Mouse (Mus musculus): ENCODE results near the gene Cd164. TPM values are rescaled to one million over a fixed set of nuclear protein-coding genes. Genes with fewer than 3 reads are reported as not detected.

Gene Cd164
- 178 and 202 TPM in 2 replicates for polyA plus RNA-seq (2014; fragmentation: Nextera tagmentation; extraction: Ambion mirVana)

DNA sequence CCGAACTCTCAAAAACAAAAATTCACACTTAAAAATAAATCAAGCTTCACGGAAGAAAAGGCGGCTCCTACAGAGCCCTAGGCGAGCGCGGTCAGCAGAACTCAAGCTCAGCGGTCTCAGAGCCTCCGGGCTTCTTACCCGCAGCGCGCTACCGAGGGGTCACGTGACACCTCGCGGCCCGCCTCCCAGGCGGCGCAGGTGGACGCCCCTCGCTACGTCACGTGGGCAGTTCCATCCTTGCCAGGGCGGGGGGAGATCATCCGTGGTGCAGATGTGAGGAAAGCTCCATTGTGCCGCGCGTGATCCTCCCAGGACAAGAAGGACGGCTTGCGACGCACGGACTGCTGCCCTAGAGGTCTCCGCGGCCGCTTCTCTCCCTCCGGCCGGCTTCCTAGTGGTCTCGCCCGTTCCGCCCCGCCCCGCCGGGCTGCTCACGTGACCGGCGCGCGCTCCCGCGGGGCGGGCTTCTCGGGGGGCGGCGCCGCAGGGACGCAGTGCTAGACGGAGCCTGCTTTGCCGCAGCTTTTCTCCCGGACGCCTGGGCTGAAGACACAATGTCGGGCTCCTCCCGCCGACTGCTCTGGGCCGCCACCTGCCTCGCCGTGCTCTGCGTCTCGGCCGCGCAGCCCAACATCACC is at the start of gene Cd164:
Gene Cd164, plus strand, starts transcription at position 434 of the 638 bp plus-strand sequence.
- peak within 1 kb of the TSS; percentile 96 for H3K27ac ChIP-seq (ENCODE audit: low read length)
- H3K9ac ChIP-seq (replicated peaks; ENCODE audit: low read depth, low read length): peak within 1 kb of the TSS; percentile 96
- H3K9me3 ChIP-seq (ENCODE audit: control insufficient read depth, low read depth, low read length): no peaks in the 10 kb centered on the region
- H3K4me3 ChIP-seq (ENCODE audit: low read depth, low read length): peak within 1 kb of the TSS; percentile 97
- H3K4me2 ChIP-seq (replicated peaks; ENCODE audit: low read depth, low read length): peak within 1 kb of the TSS; percentile 73
- ATAC-seq (ENCODE audit: insufficient number of reproducible peaks, insufficient read depth, low FRiP score, low read depth): peak; percentile 94
- peaks cover 4% of the 10 kb centered on the region; the same call in 1 of the 2 replicates for H3K36me3 ChIP-seq (ENCODE audit: control insufficient read depth, insufficient read depth, low read length)
- no peaks in the 10 kb centered on the region for H3K27me3 ChIP-seq (ENCODE audit: control insufficient read depth, insufficient read depth, low read length)
- under 1% methylated on average over 67 of the region's 69 CpGs for WGBS
- H3K4me1 ChIP-seq (ENCODE audit: control insufficient read depth, insufficient read depth, low read length): peaks cover 27% of the 10 kb centered on the region

DNA sequence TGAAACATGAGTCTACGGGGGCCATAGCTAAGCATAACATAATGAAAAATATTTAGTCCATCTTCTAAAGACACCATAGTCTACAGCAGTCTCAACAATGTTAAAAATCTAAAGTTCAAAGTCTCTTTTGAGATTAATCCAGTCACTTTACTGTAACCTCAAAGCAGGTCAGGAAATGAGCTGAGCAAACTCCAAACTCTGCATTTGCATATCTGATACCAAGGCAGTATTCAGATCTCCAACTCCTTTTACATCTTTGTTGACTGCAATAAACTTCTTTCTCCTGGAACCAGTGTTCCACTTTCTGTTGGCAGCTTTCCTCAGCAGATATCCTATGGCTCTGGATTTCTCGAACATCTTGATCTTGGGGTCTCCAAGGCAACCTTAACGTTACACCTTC is 48.5 kb upstream of the Cd164 start:
- Histone ChIP-seq H3K9me3 (ENCODE audit: control insufficient read depth, low read depth, low read length) (no peaks in the 10 kb centered on the region), H3K27ac (ENCODE audit: low read length) (no peak overlapping the region), H3K4me1 (ENCODE audit: control insufficient read depth, insufficient read depth, low read length) (peaks cover 9% of the 10 kb centered on the region), H3K36me3 (ENCODE audit: control insufficient read depth, insufficient read depth, low read length) (no peaks in the 10 kb centered on the region; the same call in 1 of the 2 replicates), H3K4me2 (replicated peaks; ENCODE audit: low read depth, low read length) (no peak overlapping the region), H3K9ac (replicated peaks; ENCODE audit: low read depth, low read length) (no peak overlapping the region), H3K4me3 (ENCODE audit: low read depth, low read length) (no peak overlapping the region), H3K27me3 (ENCODE audit: control insufficient read depth, insufficient read depth, low read length) (no peaks in the 10 kb centered on the region)
- WGBS: 87% methylated on average over 3 of the region's 3 CpGs
- no peak for ATAC-seq (ENCODE audit: insufficient number of reproducible peaks, insufficient read depth, low FRiP score, low read depth)

DNA sequence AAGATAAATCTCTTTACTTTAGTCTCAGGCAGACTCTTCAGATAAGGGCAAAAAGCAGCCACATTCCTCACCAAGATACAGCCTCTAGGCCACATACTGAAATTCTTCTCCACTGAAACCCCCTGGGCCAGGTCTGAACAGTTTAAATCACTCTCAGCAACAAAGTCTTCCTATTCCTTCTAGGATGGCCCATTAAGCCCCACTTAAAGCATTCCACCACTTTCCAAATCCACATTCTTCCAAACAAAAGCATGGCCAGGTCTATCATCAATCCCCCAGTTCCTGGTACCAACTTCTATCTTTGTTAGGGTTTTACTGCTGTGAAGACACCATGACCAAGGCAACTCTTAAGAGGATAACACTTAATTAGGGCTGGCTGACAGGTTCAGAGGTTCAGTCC is 46.7 kb upstream of the Cd164 start:
- H3K27me3 ChIP-seq (ENCODE audit: control insufficient read depth, insufficient read depth, low read length): no peaks in the 10 kb centered on the region
- no peak overlapping the region for H3K4me3 ChIP-seq (ENCODE audit: low read depth, low read length)
- no peak overlapping the region for H3K4me2 ChIP-seq (replicated peaks; ENCODE audit: low read depth, low read length)
- no peak overlapping the region for H3K27ac ChIP-seq (ENCODE audit: low read length)
- no peak for ATAC-seq (ENCODE audit: insufficient number of reproducible peaks, insufficient read depth, low FRiP score, low read depth)
- no peak overlapping the region for H3K9ac ChIP-seq (replicated peaks; ENCODE audit: low read depth, low read length)
- H3K4me1 ChIP-seq (ENCODE audit: control insufficient read depth, insufficient read depth, low read length): peaks cover 13% of the 10 kb centered on the region
- no peaks in the 10 kb centered on the region for H3K9me3 ChIP-seq (ENCODE audit: control insufficient read depth, low read depth, low read length)
- H3K36me3 ChIP-seq (ENCODE audit: control insufficient read depth, insufficient read depth, low read length): no peaks in the 10 kb centered on the region

DNA sequence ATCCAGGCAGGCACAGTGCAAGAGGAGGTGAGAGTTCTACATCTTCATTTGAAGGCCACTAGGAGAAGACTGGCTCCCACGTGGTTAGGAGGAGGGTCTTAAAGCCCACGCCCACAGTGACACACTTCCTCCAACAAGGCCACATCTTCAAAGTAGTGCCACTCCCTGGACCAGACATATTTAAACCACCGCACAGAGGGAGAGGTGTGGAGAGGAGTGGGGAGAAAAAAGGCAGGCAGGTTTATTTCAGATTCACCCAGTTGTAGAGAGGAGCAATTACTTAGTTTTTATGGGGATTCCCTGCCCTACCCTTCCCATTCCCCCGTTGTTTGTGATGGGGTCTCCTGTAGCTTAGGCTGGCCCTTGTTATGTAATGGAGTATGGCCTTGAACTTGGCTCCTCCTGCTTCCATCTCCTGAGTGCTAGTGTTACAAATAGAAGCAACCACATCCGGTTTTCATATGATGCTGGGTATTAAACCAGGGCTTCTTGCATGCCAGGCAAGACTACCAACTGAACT is 46.2 kb upstream of the Cd164 start:
- WGBS: 79% methylated on average over 5 of the region's 5 CpGs

DNA sequence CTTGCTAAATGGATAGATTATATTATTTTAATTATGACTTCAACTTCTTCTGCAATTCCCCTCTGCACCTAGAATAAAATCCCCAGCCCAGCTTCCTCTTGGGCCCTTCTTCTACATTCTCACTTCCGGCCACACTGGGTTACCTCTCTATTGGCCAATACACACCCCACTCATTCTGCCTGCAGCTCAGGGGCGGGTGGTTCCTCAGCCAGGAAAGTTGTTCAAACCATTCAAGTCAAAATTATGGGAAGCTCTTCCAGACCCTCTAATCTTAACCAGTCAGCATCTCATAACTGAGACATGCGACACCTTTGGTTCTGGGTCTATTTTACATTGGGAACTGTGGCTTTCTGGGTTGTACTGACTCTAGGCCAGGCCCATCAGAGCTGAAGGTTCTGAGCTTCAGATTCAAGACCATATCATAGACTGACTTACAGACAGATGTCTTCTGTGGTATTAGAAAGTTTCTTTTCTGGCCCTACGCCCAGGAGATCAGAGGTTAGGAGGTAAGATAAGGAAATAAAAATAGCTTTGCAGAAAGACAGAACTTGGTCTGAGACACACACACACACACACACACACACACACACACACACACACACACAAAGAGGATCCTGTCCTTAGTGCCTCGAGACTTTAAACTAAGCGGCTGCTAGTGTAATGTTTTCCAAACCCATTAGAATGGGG is 45.3 kb upstream of the Cd164 start:
- H3K4me3 ChIP-seq (ENCODE audit: low read depth, low read length): no peak overlapping the region
- ATAC-seq (ENCODE audit: insufficient number of reproducible peaks, insufficient read depth, low FRiP score, low read depth): no peak
- H3K4me2 ChIP-seq (replicated peaks; ENCODE audit: low read depth, low read length): no peak overlapping the region
- no peaks in the 10 kb centered on the region for H3K36me3 ChIP-seq (ENCODE audit: control insufficient read depth, insufficient read depth, low read length)
- WGBS: 66% methylated on average over 6 of the region's 6 CpGs
- H3K9ac ChIP-seq (replicated peaks; ENCODE audit: low read depth, low read length): no peak overlapping the region
- H3K9me3 ChIP-seq (ENCODE audit: control insufficient read depth, low read depth, low read length): no peaks in the 10 kb centered on the region
- H3K4me1 ChIP-seq (ENCODE audit: control insufficient read depth, insufficient read depth, low read length): peaks cover 19% of the 10 kb centered on the region
- H3K27me3 ChIP-seq (ENCODE audit: control insufficient read depth, insufficient read depth, low read length): no peaks in the 10 kb centered on the region
- H3K27ac ChIP-seq (ENCODE audit: low read length): peak overlapping the region; percentile 60; the same call in 1 of the 2 replicates

More for the DNA sequence above, 46.2 kb upstream of the Cd164 start:
- Histone ChIP-seq H3K4me2 (replicated peaks; ENCODE audit: low read depth, low read length) (no peak overlapping the region), H3K27ac (ENCODE audit: low read length) (no peak overlapping the region), H3K9ac (replicated peaks; ENCODE audit: low read depth, low read length) (no peak overlapping the region), H3K36me3 (ENCODE audit: control insufficient read depth, insufficient read depth, low read length) (no peaks in the 10 kb centered on the region), H3K27me3 (ENCODE audit: control insufficient read depth, insufficient read depth, low read length) (no peaks in the 10 kb centered on the region), H3K4me3 (ENCODE audit: low read depth, low read length) (no peak overlapping the region), H3K4me1 (ENCODE audit: control insufficient read depth, insufficient read depth, low read length) (peaks cover 16% of the 10 kb centered on the region), H3K9me3 (ENCODE audit: control insufficient read depth, low read depth, low read length) (no peaks in the 10 kb centered on the region)
- no peak for ATAC-seq (ENCODE audit: insufficient number of reproducible peaks, insufficient read depth, low FRiP score, low read depth)

DNA sequence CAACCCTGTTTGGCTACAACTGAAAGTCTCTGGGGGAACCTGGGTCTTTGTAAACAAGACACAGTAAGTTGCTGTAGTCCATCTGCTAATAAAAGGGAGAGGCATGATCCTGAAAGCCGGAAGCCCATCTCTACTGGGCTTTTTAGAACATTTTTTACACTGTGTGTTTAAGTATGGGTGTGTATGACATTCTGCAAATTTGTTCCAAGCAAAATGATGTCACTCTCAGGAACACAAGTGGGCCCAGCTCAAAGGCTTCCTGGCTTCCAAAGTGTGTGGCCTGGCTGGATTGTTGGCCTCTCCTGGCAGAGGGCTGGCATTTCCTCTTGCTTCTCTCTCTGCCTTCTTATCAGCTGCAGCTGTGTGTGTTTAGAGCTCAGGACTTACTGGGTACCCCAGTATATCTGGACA is 44.2 kb upstream of the Cd164 start:
- H3K4me2 ChIP-seq (replicated peaks; ENCODE audit: low read depth, low read length): 0 out of 2 replicates have a peak overlapping the region, but pooled peaks have one; percentile 89
- peak overlapping the region; percentile 58 for H3K27ac ChIP-seq (ENCODE audit: low read length)

DNA sequence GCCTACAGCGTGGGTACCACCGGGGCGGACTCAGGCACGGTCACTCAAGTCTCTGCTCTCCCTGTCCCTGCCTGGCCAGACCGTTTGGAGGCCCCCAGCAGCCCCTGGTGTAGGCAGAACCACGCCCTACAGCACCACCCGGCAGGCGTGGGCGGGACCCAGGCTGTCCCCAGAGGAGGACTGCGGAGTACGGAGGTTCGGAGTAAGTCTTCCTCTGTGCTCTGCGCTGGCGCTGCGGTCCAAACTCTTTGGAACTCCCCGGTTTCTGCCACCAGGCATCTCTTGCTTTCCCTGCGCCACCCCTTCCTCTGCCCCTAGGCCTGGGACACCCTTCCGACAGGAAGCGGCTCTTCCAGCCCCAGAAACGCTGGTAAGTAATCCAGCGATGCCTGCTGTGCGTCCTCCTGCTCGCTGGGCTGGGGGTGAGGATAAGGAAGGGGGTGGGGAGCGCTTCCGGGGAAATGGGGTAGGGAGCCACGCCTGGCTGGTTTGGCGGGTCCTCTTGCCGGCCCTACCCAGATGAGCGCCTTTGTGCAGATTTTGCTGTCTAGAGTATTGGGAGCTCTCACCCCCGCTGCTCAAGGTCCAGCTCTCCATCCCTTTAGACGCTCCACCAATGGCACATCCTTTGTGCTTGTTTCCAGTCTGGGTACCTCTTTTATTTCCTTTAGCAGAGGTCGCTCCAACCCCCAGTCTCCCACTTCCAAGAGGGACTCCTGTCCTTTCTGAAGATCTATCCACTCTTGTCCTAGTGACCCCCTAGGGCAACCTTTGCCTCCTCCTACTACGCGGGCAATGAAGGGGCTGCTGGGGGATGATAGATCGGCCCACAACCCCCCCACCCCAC is 42.8 kb upstream of the Cd164 start, which contains the start of gene Mical1:
Gene Mical1, plus strand, starts transcription at position 144 of the 847 bp plus-strand sequence.
- peaks cover 19% of the 10 kb centered on the region for H3K4me1 ChIP-seq (ENCODE audit: control insufficient read depth, insufficient read depth, low read length)
- H3K36me3 ChIP-seq (ENCODE audit: control insufficient read depth, insufficient read depth, low read length): no peaks in the 10 kb centered on the region; the same call in 1 of the 2 replicates
- 0% methylated on average over 35 of the region's 35 CpGs for WGBS
- no peaks in the 10 kb centered on the region for H3K27me3 ChIP-seq (ENCODE audit: control insufficient read depth, insufficient read depth, low read length)
- H3K9ac ChIP-seq (replicated peaks; ENCODE audit: low read depth, low read length): peak within 1 kb of the TSS; percentile 50
- H3K4me3 ChIP-seq (ENCODE audit: low read depth, low read length): peak within 1 kb of the TSS; percentile 61
- H3K4me2 ChIP-seq (replicated peaks; ENCODE audit: low read depth, low read length): peak within 1 kb of the TSS; percentile 89
- no peaks in the 10 kb centered on the region for H3K9me3 ChIP-seq (ENCODE audit: control insufficient read depth, low read depth, low read length)
- peak; percentile 63 for ATAC-seq (ENCODE audit: insufficient number of reproducible peaks, insufficient read depth, low FRiP score, low read depth)
- H3K27ac ChIP-seq (ENCODE audit: low read length): peak within 1 kb of the TSS; percentile 83

More for the DNA sequence above, 44.2 kb upstream of the Cd164 start:
- H3K27me3 ChIP-seq (ENCODE audit: control insufficient read depth, insufficient read depth, low read length): no peaks in the 10 kb centered on the region
- H3K9me3 ChIP-seq (ENCODE audit: control insufficient read depth, low read depth, low read length): no peaks in the 10 kb centered on the region
- no peaks in the 10 kb centered on the region; the same call in 1 of the 2 replicates for H3K36me3 ChIP-seq (ENCODE audit: control insufficient read depth, insufficient read depth, low read length)
- H3K9ac ChIP-seq (replicated peaks; ENCODE audit: low read depth, low read length): no peak overlapping the region
- H3K4me3 ChIP-seq (ENCODE audit: low read depth, low read length): no peak overlapping the region
- H3K4me1 ChIP-seq (ENCODE audit: control insufficient read depth, insufficient read depth, low read length): peaks cover 19% of the 10 kb centered on the region
- 43% methylated on average over 1 of the region's 1 CpGs for WGBS
- no peak for ATAC-seq (ENCODE audit: insufficient number of reproducible peaks, insufficient read depth, low FRiP score, low read depth)

DNA sequence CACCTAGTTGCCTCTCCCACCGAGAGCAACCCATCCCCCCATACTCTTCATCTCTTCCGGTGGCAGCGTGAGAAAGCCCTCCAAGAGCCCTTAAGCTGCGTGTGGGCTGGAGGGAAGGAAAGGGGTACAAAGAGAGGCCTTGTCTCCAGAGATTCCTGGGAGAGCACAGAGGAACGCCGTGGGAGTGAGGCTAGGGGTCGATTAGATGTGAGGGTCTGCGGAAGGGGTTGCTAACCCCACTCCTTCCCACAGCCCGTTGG is 42.3 kb upstream of the Cd164 start:
- Histone ChIP-seq H3K36me3 (ENCODE audit: control insufficient read depth, insufficient read depth, low read length) (peaks cover under 1% of the 10 kb centered on the region; the same call in 1 of the 2 replicates), H3K4me2 (replicated peaks; ENCODE audit: low read depth, low read length) (peak overlapping the region; percentile 89), H3K4me3 (ENCODE audit: low read depth, low read length) (peak overlapping the region; percentile 61), H3K4me1 (ENCODE audit: control insufficient read depth, insufficient read depth, low read length) (peaks cover 19% of the 10 kb centered on the region), H3K27me3 (ENCODE audit: control insufficient read depth, insufficient read depth, low read length) (no peaks in the 10 kb centered on the region), H3K9me3 (ENCODE audit: control insufficient read depth, low read depth, low read length) (no peaks in the 10 kb centered on the region), H3K27ac (ENCODE audit: low read length) (peak overlapping the region; percentile 83), H3K9ac (replicated peaks; ENCODE audit: low read depth, low read length) (peak overlapping the region; percentile 50)
- under 1% methylated on average over 9 of the region's 9 CpGs for WGBS
- 0 out of 2 replicates have a peak, but pooled peaks have one; percentile 4 for ATAC-seq (ENCODE audit: insufficient number of reproducible peaks, insufficient read depth, low FRiP score, low read depth)
